Mouse (Mus musculus): ENCODE data around the gene Sox6. TPM values are rescaled to one million over a fixed set of nuclear protein-coding genes. Genes with fewer than 3 reads are reported as not detected.
A peak's percentile ranks its signal among the peaks of the same experiment; 100 is the strongest.

The Sox6 gene
- polyA plus RNA-seq, 1 experiment from 2014 or later, result 39.1 TPM

DNA sequence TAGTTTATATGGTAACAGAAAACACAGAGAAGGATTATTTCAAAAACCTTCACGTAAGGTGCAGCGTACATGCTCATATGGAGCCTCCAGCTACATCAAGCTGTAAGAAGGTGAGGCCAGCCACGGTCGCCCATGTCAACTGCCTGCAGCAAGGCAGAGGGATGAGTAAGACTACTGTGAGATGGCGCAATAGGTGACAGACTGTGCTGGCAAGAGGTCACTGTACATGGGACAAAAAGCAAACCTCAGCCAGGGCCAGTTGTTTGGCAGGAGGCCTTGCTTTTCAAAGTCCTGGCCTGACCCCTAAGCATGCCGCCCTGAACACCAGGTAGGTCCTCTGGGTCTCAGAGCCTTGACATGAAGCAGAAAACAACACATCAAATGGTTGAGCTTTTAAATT lies 194.2 kb downstream of the Sox6 start:
- Histone ChIP-seq H3K4me2 (ENCODE audit: low read length) (no peak overlapping the region), H3K9me3 (ENCODE audit: control insufficient read depth, low read length) (no peaks in the 10 kb centered on the region), H3K4me1 (ENCODE audit: control insufficient read depth in 2 of 2, insufficient read depth in 2 of 2, low read length in 2 of 2) (no peaks in the 10 kb centered on the region; a peak in 1 of 4 replicates), H3K36me3 (ENCODE audit: control insufficient read depth, insufficient read depth, low read length) (no peaks in the 10 kb centered on the region), H3K4me3 (ENCODE audit: control insufficient read depth in 1 of 2, insufficient read depth in 1 of 2, low read depth in 1 of 2, low read length in 2 of 2) (no peak overlapping the region), H3K27ac (replicated peaks in 1 of 2; ENCODE audit: control insufficient read depth in 1 of 2, insufficient read depth in 1 of 2, low read depth in 2 of 2, low read length in 2 of 2) (no peak overlapping the region), H3K9ac (ENCODE audit: low read length) (no peak overlapping the region), H3K27me3 (ENCODE audit: control insufficient read depth, insufficient read depth, low read length) (no peaks in the 10 kb centered on the region)
- 88% methylated on average over 6 of the region's 6 CpGs for WGBS
- ATAC-seq (ENCODE audit: insufficient number of reproducible peaks, insufficient read depth, low FRiP score, low read depth), result no peak

DNA sequence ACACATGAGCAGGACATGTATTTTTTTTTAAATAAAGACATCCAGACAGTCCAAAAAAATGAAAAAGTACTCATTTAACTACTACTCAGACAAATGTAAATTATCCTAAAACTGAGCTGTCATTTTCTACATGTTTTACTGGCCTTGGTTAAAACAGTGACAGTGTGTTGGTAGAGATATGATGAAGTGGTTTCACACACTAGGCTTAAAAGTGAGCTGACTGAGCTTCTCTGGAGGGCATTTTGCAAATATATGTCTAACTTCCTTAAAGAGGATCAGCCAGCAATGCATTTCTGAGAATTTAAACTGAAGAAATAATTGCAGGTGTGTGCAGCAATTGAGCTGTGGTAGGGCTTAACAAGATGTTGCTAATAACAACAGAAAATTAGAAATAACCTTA lies 196.3 kb downstream of the Sox6 start:
- no peak overlapping the region for H3K9ac ChIP-seq (ENCODE audit: low read length)
- no peaks in the 10 kb centered on the region; a peak in 1 of 4 replicates for H3K4me1 ChIP-seq (ENCODE audit: control insufficient read depth in 2 of 2, insufficient read depth in 2 of 2, low read length in 2 of 2)
- H3K27ac ChIP-seq (replicated peaks in 1 of 2; ENCODE audit: control insufficient read depth in 1 of 2, insufficient read depth in 1 of 2, low read depth in 2 of 2, low read length in 2 of 2), result no peak overlapping the region
- no peak overlapping the region for H3K4me3 ChIP-seq (ENCODE audit: control insufficient read depth in 1 of 2, insufficient read depth in 1 of 2, low read depth in 1 of 2, low read length in 2 of 2)
- no peaks in the 10 kb centered on the region for H3K9me3 ChIP-seq (ENCODE audit: control insufficient read depth, low read length)
- ATAC-seq (ENCODE audit: insufficient number of reproducible peaks, insufficient read depth, low FRiP score, low read depth), result no peak
- H3K4me2 ChIP-seq (ENCODE audit: low read length), result no peak overlapping the region
- H3K27me3 ChIP-seq (ENCODE audit: control insufficient read depth, insufficient read depth, low read length), result no peaks in the 10 kb centered on the region
- no peaks in the 10 kb centered on the region for H3K36me3 ChIP-seq (ENCODE audit: control insufficient read depth, insufficient read depth, low read length)

DNA sequence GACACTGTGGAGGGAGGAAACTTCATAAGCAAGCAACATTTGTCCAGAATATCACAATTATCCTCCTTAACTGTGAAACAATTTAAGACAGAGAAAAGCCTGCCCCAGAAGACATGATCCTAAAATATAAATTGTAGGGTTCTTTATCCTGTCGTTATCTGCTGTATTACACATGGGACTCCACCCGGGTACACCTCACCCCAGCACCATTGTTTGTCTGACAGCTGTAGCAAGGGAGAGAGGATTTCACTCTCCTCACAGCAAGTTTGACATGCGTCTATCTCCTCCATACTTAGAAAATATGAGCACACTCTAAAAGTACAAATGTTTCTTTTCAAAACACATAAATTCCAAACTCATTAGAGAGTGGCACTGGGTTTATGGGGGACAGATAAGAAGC lies 198.0 kb downstream of the Sox6 start:
- Histone ChIP-seq H3K27me3 (ENCODE audit: control insufficient read depth, insufficient read depth, low read length) (no peaks in the 10 kb centered on the region), H3K9ac (ENCODE audit: low read length) (no peak overlapping the region), H3K4me1 (ENCODE audit: control insufficient read depth in 2 of 2, insufficient read depth in 2 of 2, low read length in 2 of 2) (no peaks in the 10 kb centered on the region; a peak in 1 of 4 replicates), H3K4me3 (ENCODE audit: control insufficient read depth in 1 of 2, insufficient read depth in 1 of 2, low read depth in 1 of 2, low read length in 2 of 2) (no peak overlapping the region), H3K9me3 (ENCODE audit: control insufficient read depth, low read length) (no peaks in the 10 kb centered on the region), H3K36me3 (ENCODE audit: control insufficient read depth, insufficient read depth, low read length) (no peaks in the 10 kb centered on the region), H3K27ac (replicated peaks in 1 of 2; ENCODE audit: control insufficient read depth in 1 of 2, insufficient read depth in 1 of 2, low read depth in 2 of 2, low read length in 2 of 2) (no peak overlapping the region), H3K4me2 (ENCODE audit: low read length) (no peak overlapping the region)
- WGBS, result 38% methylated on average over 3 of the region's 3 CpGs
- no peak for ATAC-seq (ENCODE audit: insufficient number of reproducible peaks, insufficient read depth, low FRiP score, low read depth)

DNA sequence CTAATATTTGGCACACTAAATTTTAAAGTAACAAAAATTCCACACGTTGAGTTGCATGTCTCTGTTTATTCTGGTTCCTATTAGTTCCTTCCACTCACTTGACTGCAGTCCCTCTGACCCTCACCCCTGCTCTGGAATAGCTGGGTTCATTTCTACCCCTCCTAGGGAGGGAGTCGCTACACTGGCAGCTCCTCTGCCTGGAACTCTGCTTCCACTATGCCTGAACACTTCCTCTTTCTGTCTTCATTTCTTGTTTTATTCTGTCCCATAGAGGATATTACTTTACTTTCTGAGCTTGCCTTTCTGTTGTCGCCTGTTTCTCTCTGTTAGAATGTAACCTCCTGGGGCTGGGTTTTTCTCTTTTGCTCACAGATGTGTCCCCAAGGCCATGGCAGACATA lies 203.6 kb downstream of the Sox6 start:
- H3K4me1 ChIP-seq (ENCODE audit: control insufficient read depth in 2 of 2, insufficient read depth in 2 of 2, low read length in 2 of 2), result peaks cover 9 to 24% of the 10 kb centered on the region in 2 experiments
- H3K4me3 ChIP-seq (ENCODE audit: control insufficient read depth in 1 of 2, insufficient read depth in 1 of 2, low read depth in 1 of 2, low read length in 2 of 2), result no peak overlapping the region
- WGBS, result 81% methylated on average over 3 of the region's 3 CpGs

DNA sequence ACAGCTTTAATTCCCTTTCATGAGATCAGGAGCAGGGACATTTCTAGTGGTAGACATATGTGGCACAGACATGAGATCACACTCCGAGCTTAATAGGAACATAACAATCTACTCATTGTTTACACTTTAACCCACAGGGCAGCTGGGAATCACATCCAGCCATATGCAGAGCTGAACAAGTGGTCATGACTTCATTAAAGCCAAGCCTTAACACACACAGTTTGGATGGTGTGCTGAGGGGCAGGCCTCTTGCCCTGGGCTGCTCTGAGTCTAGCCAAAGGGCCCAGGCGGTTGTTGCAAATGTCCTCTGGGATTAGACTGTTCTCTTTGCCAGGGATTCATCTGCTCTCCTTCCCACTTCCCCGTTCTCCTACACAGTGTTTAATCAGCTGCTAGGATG lies 204.9 kb downstream of the Sox6 start:
- Histone ChIP-seq H3K4me1 (ENCODE audit: control insufficient read depth in 2 of 2, insufficient read depth in 2 of 2, low read length in 2 of 2) (peaks cover 11 to 30% of the 10 kb centered on the region in 2 experiments), H3K9me3 (ENCODE audit: control insufficient read depth, low read length) (no peaks in the 10 kb centered on the region), H3K9ac (ENCODE audit: low read length) (no peak overlapping the region), H3K27me3 (ENCODE audit: control insufficient read depth, insufficient read depth, low read length) (no peaks in the 10 kb centered on the region), H3K36me3 (ENCODE audit: control insufficient read depth, insufficient read depth, low read length) (no peaks in the 10 kb centered on the region), H3K4me2 (ENCODE audit: low read length) (no peak overlapping the region), H3K4me3 (ENCODE audit: control insufficient read depth in 1 of 2, insufficient read depth in 1 of 2, low read depth in 1 of 2, low read length in 2 of 2) (no peak overlapping the region), H3K27ac (replicated peaks in 1 of 2; ENCODE audit: control insufficient read depth in 1 of 2, insufficient read depth in 1 of 2, low read depth in 2 of 2, low read length in 2 of 2) (no peak overlapping the region)
- ATAC-seq (ENCODE audit: insufficient number of reproducible peaks, insufficient read depth, low FRiP score, low read depth), result no peak
- 64% methylated on average over 3 of the region's 3 CpGs for WGBS

More for the DNA sequence above, 203.6 kb downstream of the Sox6 start:
- H3K4me2 ChIP-seq (ENCODE audit: low read length), result no peak overlapping the region
- no peak overlapping the region for H3K9ac ChIP-seq (ENCODE audit: low read length)
- no peaks in the 10 kb centered on the region for H3K36me3 ChIP-seq (ENCODE audit: control insufficient read depth, insufficient read depth, low read length)
- H3K27me3 ChIP-seq (ENCODE audit: control insufficient read depth, insufficient read depth, low read length), result no peaks in the 10 kb centered on the region
- no peaks in the 10 kb centered on the region for H3K9me3 ChIP-seq (ENCODE audit: control insufficient read depth, low read length)
- H3K27ac ChIP-seq (replicated peaks in 1 of 2; ENCODE audit: control insufficient read depth in 1 of 2, insufficient read depth in 1 of 2, low read depth in 2 of 2, low read length in 2 of 2), result no peak overlapping the region
- no peak for ATAC-seq (ENCODE audit: insufficient number of reproducible peaks, insufficient read depth, low FRiP score, low read depth)

DNA sequence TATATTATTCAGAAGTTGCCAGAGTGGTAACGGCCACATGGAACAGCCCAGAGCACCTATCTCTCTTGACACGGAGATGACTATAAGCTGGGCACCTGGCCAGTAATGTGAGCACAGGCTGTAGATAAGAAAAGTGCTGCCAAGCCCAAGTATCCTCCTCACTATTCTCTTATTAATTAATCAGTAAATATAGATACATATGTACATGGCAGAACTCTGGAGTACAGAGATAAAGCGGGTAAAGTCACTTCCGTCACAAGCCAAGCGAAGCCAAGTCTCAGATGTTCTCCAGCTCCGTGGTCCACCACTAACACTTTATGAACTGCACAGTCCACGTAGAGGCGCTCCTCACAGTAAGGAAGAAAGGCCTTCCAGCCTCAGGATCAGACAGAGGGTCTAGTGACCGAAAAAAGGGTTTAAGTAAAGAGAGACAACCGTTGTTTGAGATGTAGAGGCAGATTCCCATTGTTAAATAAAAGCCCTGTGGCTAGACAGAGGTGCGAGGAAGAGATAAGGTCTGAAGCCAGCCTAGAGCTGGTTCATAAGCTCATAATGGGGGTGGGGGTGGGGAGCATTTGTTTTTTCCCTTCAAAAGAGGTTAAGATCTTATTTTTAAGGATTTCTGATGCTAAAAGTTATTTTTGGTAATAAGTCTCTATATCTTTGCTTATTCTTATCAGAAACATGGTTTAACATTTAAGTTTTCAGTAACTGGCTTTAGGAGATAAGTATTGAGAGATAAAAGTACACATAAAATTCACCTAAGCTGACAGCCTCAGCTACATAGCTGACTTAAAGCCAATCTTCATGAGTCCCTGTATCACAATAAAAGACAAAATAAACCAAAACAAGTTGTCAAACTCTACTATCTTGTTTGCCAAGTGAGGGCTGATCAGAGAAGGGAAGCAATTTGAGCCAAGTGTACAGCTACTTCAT lies 207.4 kb downstream of the Sox6 start:
- Histone ChIP-seq H3K4me1 (ENCODE audit: control insufficient read depth in 2 of 2, insufficient read depth in 2 of 2, low read length in 2 of 2) (peaks cover 16 to 49% of the 10 kb centered on the region in 2 experiments), H3K36me3 (ENCODE audit: control insufficient read depth, insufficient read depth, low read length) (no peaks in the 10 kb centered on the region), H3K27ac (replicated peaks in 1 of 2; ENCODE audit: control insufficient read depth in 1 of 2, insufficient read depth in 1 of 2, low read depth in 2 of 2, low read length in 2 of 2) (peak overlapping the region; percentile 30 to 68), H3K4me3 (ENCODE audit: control insufficient read depth in 1 of 2, insufficient read depth in 1 of 2, low read depth in 1 of 2, low read length in 2 of 2) (no peak overlapping the region), H3K9ac (ENCODE audit: low read length) (no peak overlapping the region), H3K27me3 (ENCODE audit: control insufficient read depth, insufficient read depth, low read length) (no peaks in the 10 kb centered on the region), H3K4me2 (ENCODE audit: low read length) (peak overlapping the region; percentile 31), H3K9me3 (ENCODE audit: control insufficient read depth, low read length) (no peaks in the 10 kb centered on the region)
- WGBS, result 22% methylated on average over 11 of the region's 11 CpGs
- no peak for ATAC-seq (ENCODE audit: insufficient number of reproducible peaks, insufficient read depth, low FRiP score, low read depth)

DNA sequence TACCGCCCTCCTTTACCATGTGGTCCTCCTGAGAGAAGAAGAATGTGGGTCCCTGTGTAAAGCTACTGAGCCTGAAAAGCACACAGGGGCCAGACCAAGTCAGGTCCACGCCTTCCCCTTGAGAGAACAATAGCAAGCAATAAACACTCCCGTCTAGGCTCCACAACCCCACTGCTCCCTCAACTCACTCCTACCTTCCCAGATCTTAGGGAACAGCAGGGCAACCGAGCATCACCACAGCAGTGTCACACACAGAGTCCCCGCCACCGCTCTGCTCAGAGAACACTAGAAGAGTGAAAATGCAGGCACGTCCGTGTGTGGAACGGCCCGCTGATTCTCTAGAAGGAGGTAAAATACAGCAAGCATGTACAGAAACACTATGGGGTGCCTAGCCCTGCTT lies 208.2 kb downstream of the Sox6 start:
- ATAC-seq (ENCODE audit: insufficient number of reproducible peaks, insufficient read depth, low FRiP score, low read depth), result no peak
- H3K27ac ChIP-seq (replicated peaks in 1 of 2; ENCODE audit: control insufficient read depth in 1 of 2, insufficient read depth in 1 of 2, low read depth in 2 of 2, low read length in 2 of 2), result peak overlapping the region; percentile 30 to 40; a peak in 3 of 4 replicates
- no peaks in the 10 kb centered on the region for H3K9me3 ChIP-seq (ENCODE audit: control insufficient read depth, low read length)
- H3K4me3 ChIP-seq (ENCODE audit: control insufficient read depth in 1 of 2, insufficient read depth in 1 of 2, low read depth in 1 of 2, low read length in 2 of 2), result no peak overlapping the region
- H3K9ac ChIP-seq (ENCODE audit: low read length), result no peak overlapping the region
- no peak overlapping the region for H3K4me2 ChIP-seq (ENCODE audit: low read length)
- H3K4me1 ChIP-seq (ENCODE audit: control insufficient read depth in 2 of 2, insufficient read depth in 2 of 2, low read length in 2 of 2), result peaks cover 20 to 57% of the 10 kb centered on the region in 2 experiments
- no peaks in the 10 kb centered on the region for H3K36me3 ChIP-seq (ENCODE audit: control insufficient read depth, insufficient read depth, low read length)
- 63% methylated on average over 10 of the region's 10 CpGs for WGBS
- H3K27me3 ChIP-seq (ENCODE audit: control insufficient read depth, insufficient read depth, low read length), result no peaks in the 10 kb centered on the region
